ENCODE assay signal across 28 mouse cellular contexts in genomic region chr3:118541766-118542165, GRCm38 (mm10). TPM values are rescaled to one million over a fixed set of nuclear protein-coding genes. Genes with fewer than 3 reads are reported as not detected.
"Had no signal": no experiment of that assay in that cellular context is flagged by ENCODE, and none has a peak within 500 bp of the region (broad histone marks: within the 10 kb centered on the region; RNA-seq: fewer than 3 reads in every experiment).

No protein-coding gene starts in this region.

- H3K36me3 ChIP-seq: heart, embryonic 13.5 days; heart, embryonic 15.5 days; hindbrain, embryonic 13.5 days; hindbrain, embryonic 15.5 days; kidney, embryonic 15.5 days; limb, embryonic 13.5 days; limb, embryonic 15.5 days; liver, embryonic 12.5 days had no signal

- DNase-seq: gastrocnemius, postnatal 14 days; gastrocnemius, postnatal 36 days; heart, adult 11 months; heart, adult 2 months; heart, postnatal 14 days; heart, postnatal 36 days; kidney, adult 11 months; kidney, adult 2 months; kidney, adult 9 months; kidney, postnatal 14 days; kidney, postnatal 36 days; layer of hippocampus, adult 9-11 months; layer of hippocampus, postnatal 36 days; left cerebral cortex, postnatal 4 days had no signal

- ATAC-seq: hindbrain, postnatal 0 days; intestine, embryonic 16.5 days; liver, embryonic 12.5 days had no signal

- H3K27me3 ChIP-seq: heart, embryonic 13.5 days; heart, embryonic 15.5 days; hindbrain, embryonic 13.5 days; hindbrain, embryonic 15.5 days; kidney, embryonic 15.5 days; limb, embryonic 13.5 days; limb, embryonic 15.5 days; liver, embryonic 12.5 days had no signal

- H3K9ac ChIP-seq: heart, embryonic 13.5 days; heart, embryonic 15.5 days; hindbrain, embryonic 13.5 days; hindbrain, embryonic 15.5 days; kidney, embryonic 15.5 days; limb, embryonic 13.5 days; limb, embryonic 15.5 days; liver, embryonic 12.5 days; liver, embryonic 14.5 days had no signal

- H3K4me1 ChIP-seq: heart, embryonic 13.5 days; heart, embryonic 15.5 days; hindbrain, embryonic 13.5 days; hindbrain, embryonic 15.5 days; kidney, embryonic 15.5 days; limb, embryonic 13.5 days; limb, embryonic 15.5 days; liver, embryonic 12.5 days had no signal

- H3K9me3 ChIP-seq: heart, embryonic 13.5 days; heart, embryonic 15.5 days; hindbrain, embryonic 13.5 days; hindbrain, embryonic 15.5 days; kidney, embryonic 15.5 days; limb, embryonic 13.5 days; limb, embryonic 15.5 days; liver, embryonic 12.5 days had no signal

- H3K27ac ChIP-seq: heart, adult 2 months; heart, embryonic 13.5 days; heart, embryonic 15.5 days; hindbrain, embryonic 13.5 days; hindbrain, embryonic 15.5 days; hindbrain, postnatal 0 days; kidney, embryonic 15.5 days; kidney, postnatal 0 days; limb, embryonic 13.5 days; limb, embryonic 15.5 days; liver, embryonic 12.5 days; liver, embryonic 14.5 days had no signal

- H3K4me3 ChIP-seq: heart, adult 2 months; heart, embryonic 13.5 days; heart, embryonic 15.5 days; hindbrain, embryonic 13.5 days; hindbrain, embryonic 15.5 days; kidney, embryonic 15.5 days; limb, embryonic 13.5 days; limb, embryonic 15.5 days; liver, embryonic 12.5 days had no signal

- H3K4me2 ChIP-seq: heart, embryonic 11.5 days; heart, embryonic 13.5 days; heart, embryonic 15.5 days; hindbrain, embryonic 13.5 days; hindbrain, embryonic 15.5 days; kidney, embryonic 15.5 days; limb, embryonic 13.5 days; limb, embryonic 15.5 days; liver, embryonic 12.5 days had no signal

RNA-seq across cellular contexts. Expression of gene Dpyd, which starts 20.2 kb away (rescaled TPM):
- total RNA-seq: hematopoietic stem cell, adult 5-6 weeks had no signal
